Mouse (Mus musculus) hindbrain, embryonic 11.5 days (tissue): Measurements from ENCODE around the gene Itpa. TPM values are rescaled to one million over a fixed set of nuclear protein-coding genes. Genes with fewer than 3 reads are reported as not detected.
"Not testable (repeated sequence)": the region's sequence is repeated elsewhere in the genome, so short reads cannot be mapped to it uniquely, and the experiment has no call there.

Source experiments
- ATAC-seq: fragments of 200-750 bp; cut with Nextera tagmentation; 2 replicates; pipeline ENCODE4 v1.8.0; 2017; ENCODE audit warnings: mild to moderate bottlenecking, moderate TSS enrichment, moderate library complexity; ENCODE audit not compliant: low FRiP score
- DNase-seq: peaks from one replicate; pipeline ENCODE4 v3.0.0-alpha.2; 2015; ENCODE audit warnings: low spot score
- H3K27ac ChIP-seq: fragments of 300-500 bp; sonication (generic); 2 replicates; pipeline ENCODE4 v1.5.1; 2014; ENCODE audit warnings: mild to moderate bottlenecking, low read depth, low read length
- H3K27me3 ChIP-seq: fragments of 300-500 bp; sonication (generic); 2 replicates; pipeline ENCODE4 v1.6.1; 2014; ENCODE audit warnings: mild to moderate bottlenecking, low read length, moderate library complexity, mixed read lengths; ENCODE audit not compliant: control insufficient read depth, insufficient read depth
- H3K36me3 ChIP-seq: fragments of 300-500 bp; sonication (generic); 2 replicates; pipeline ENCODE4 v1.6.1; 2014; ENCODE audit warnings: mild to moderate bottlenecking, low read length, moderate library complexity, mixed read lengths; ENCODE audit not compliant: control insufficient read depth, insufficient read depth
- H3K4me1 ChIP-seq: fragments of 300-500 bp; sonication (generic); replicated peaks from 2 replicates; pipeline ENCODE4 v1.6.1; 2014; ENCODE audit warnings: low read length, mixed read lengths; ENCODE audit not compliant: control insufficient read depth, insufficient read depth
- H3K4me2 ChIP-seq: fragments of 300-500 bp; sonication (generic); replicated peaks from 2 replicates; pipeline ENCODE4 v1.6.1; 2014; ENCODE audit warnings: mild to moderate bottlenecking, low read depth, low read length
- H3K4me3 ChIP-seq: fragments of 300-500 bp; sonication (generic); 2 replicates; pipeline ENCODE4 v1.5.1; 2014; ENCODE audit warnings: low read depth, low read length
- H3K9ac ChIP-seq: fragments of 300-500 bp; sonication (generic); 2 replicates; pipeline ENCODE4 v1.6.1; 2014; ENCODE audit warnings: low read depth, low read length
- H3K9me3 ChIP-seq: fragments of 300-500 bp; sonication (generic); 2 replicates; pipeline ENCODE4 v1.6.1; 2016; ENCODE audit warnings: low read length; ENCODE audit not compliant: control insufficient read depth
- WGBS: fragments of 180-500 bp; shearing (Covaris S2); extraction: QIAGEN DNeasy Blood & Tissue Kit; methylation state at CpG from one replicate; pipeline ENCODE4 v1.1.7; 2014; 5-methylcytosine and 5-hydroxymethylcytosine counted together
- polyA plus RNA-seq: library from polyadenylated mRNA; unstranded; fragments of >200 nt; fragmentation: Nextera tagmentation; extraction: Ambion mirVana; gene quantifications from 2 replicates; pipeline ENCODE4 v1.2.1, GENCODE M21; 2014

The Itpa gene
- polyA plus RNA-seq, 1 experiment from 2014 or later: 132 TPM

- WGBS: 84% methylated on average over 6 of the region's 6 CpGs
- ATAC-seq: not testable (repeated sequence)
Observed at GRCm38 (mm10) chr2:130649028-130649427, 18.4 kb upstream of the Itpa start.

GRCm38 (mm10) chr2:130653303-130653702 lies 14.1 kb upstream of the Itpa start:
- no peaks in the 10 kb centered on the region for H3K36me3 ChIP-seq
- no peaks in the 10 kb centered on the region for H3K4me1 ChIP-seq
- no peak overlapping the region for H3K4me3 ChIP-seq

More at GRCm38 (mm10) chr2:130649028-130649427, 18.4 kb upstream of the Itpa start:
- H3K9me3 ChIP-seq, H3K27ac ChIP-seq, DNase-seq, H3K36me3 ChIP-seq, H3K4me2 ChIP-seq, H3K4me3 ChIP-seq, H3K9ac ChIP-seq, H3K27me3 ChIP-seq, H3K4me1 ChIP-seq: not testable (repeated sequence)

GRCm38 (mm10) chr2:130653760-130654159 lies 13.7 kb upstream of the Itpa start:
- ATAC-seq: no peak
- H3K27ac ChIP-seq: no peak overlapping the region
- no peak for DNase-seq
- WGBS: 97% methylated on average over 1 of the region's 1 CpGs
- H3K36me3 ChIP-seq: no peaks in the 10 kb centered on the region
- no peaks in the 10 kb centered on the region for H3K9me3 ChIP-seq
- H3K4me3 ChIP-seq: no peak overlapping the region
- H3K9ac ChIP-seq: no peak overlapping the region
- no peak overlapping the region for H3K4me2 ChIP-seq
- H3K27me3 ChIP-seq: no peaks in the 10 kb centered on the region
- H3K4me1 ChIP-seq: no peaks in the 10 kb centered on the region

More at GRCm38 (mm10) chr2:130653303-130653702, 14.1 kb upstream of the Itpa start:
- DNase-seq: no peak
- no peak overlapping the region for H3K9ac ChIP-seq
- WGBS: 96% methylated on average over 2 of the region's 2 CpGs
- no peak overlapping the region for H3K27ac ChIP-seq
- no peaks in the 10 kb centered on the region for H3K9me3 ChIP-seq
- H3K4me2 ChIP-seq: no peak overlapping the region
- no peaks in the 10 kb centered on the region for H3K27me3 ChIP-seq
- no peak for ATAC-seq

- Histone ChIP-seq H3K4me2 (no peak overlapping the region), H3K4me3 (no peak overlapping the region), H3K9me3 (no peaks in the 10 kb centered on the region), H3K9ac (no peak overlapping the region), H3K36me3 (no peaks in the 10 kb centered on the region; the same call in 1 of the 2 replicates), H3K27ac (no peak overlapping the region), H3K4me1 (no peaks in the 10 kb centered on the region), H3K27me3 (no peaks in the 10 kb centered on the region)
- WGBS: 87% methylated on average over 6 of the region's 6 CpGs
- DNase-seq (no peak), ATAC-seq (no peak)
Observed at GRCm38 (mm10) chr2:130655660-130656339, 11.6 kb upstream of the Itpa start.

GRCm38 (mm10) chr2:130656536-130656935 lies 10.9 kb upstream of the Itpa start:
- H3K27me3 ChIP-seq: no peaks in the 10 kb centered on the region
- DNase-seq (no peak), ATAC-seq (no peak)
- 92% methylated on average over 9 of the region's 9 CpGs for WGBS
- no peaks in the 10 kb centered on the region for H3K9me3 ChIP-seq
- H3K9ac ChIP-seq: no peak overlapping the region
- H3K4me1 ChIP-seq: no peaks in the 10 kb centered on the region
- peaks cover 2% of the 10 kb centered on the region; the same call in 1 of the 2 replicates for H3K36me3 ChIP-seq
- no peak overlapping the region for H3K4me2 ChIP-seq
- H3K27ac ChIP-seq: no peak overlapping the region
- no peak overlapping the region for H3K4me3 ChIP-seq

- Histone ChIP-seq H3K27ac (no peak overlapping the region), H3K4me1 (no peaks in the 10 kb centered on the region), H3K9ac (no peak overlapping the region), H3K4me2 (no peak overlapping the region), H3K9me3 (no peaks in the 10 kb centered on the region), H3K36me3 (peaks cover 4% of the 10 kb centered on the region; the same call in 1 of the 2 replicates), H3K4me3 (no peak overlapping the region), H3K27me3 (no peaks in the 10 kb centered on the region)
- no peak for ATAC-seq
- WGBS: 88% methylated on average over 6 of the region's 6 CpGs
- DNase-seq: no peak
Observed at GRCm38 (mm10) chr2:130657541-130657940, 9.9 kb upstream of the Itpa start.

- H3K4me3 ChIP-seq: no peak overlapping the region
- no peak for DNase-seq
- no peak overlapping the region for H3K27ac ChIP-seq
- H3K36me3 ChIP-seq: peaks cover 4% of the 10 kb centered on the region; the same call in 1 of the 2 replicates
- ATAC-seq: no peak
- H3K4me1 ChIP-seq: 0 out of 2 replicates have a peak, but pooled peaks cover 2% of the 10 kb centered on the region
- H3K9ac ChIP-seq: no peak overlapping the region
- H3K9me3 ChIP-seq: no peaks in the 10 kb centered on the region
- H3K4me2 ChIP-seq: no peak overlapping the region
- WGBS: 95% methylated on average over 10 of the region's 10 CpGs
- H3K27me3 ChIP-seq: no peaks in the 10 kb centered on the region
Observed at GRCm38 (mm10) chr2:130658530-130658929, 8.9 kb upstream of the Itpa start.

GRCm38 (mm10) chr2:130663342-130663741 lies 4.1 kb upstream of the Itpa start:
- H3K4me1 ChIP-seq: 0 out of 2 replicates have a peak, but pooled peaks cover 2% of the 10 kb centered on the region
- DNase-seq (no peak), ATAC-seq (no peak)
- H3K9ac ChIP-seq: peak overlapping the region; percentile 88
- H3K4me2 ChIP-seq: peak overlapping the region; percentile 62
- H3K4me3 ChIP-seq: peak overlapping the region; percentile 59
- 92% methylated on average over 11 of the region's 11 CpGs for WGBS
- no peaks in the 10 kb centered on the region for H3K27me3 ChIP-seq
- no peak overlapping the region for H3K27ac ChIP-seq
- H3K9me3 ChIP-seq: no peaks in the 10 kb centered on the region
- peaks cover 4% of the 10 kb centered on the region; the same call in 1 of the 2 replicates for H3K36me3 ChIP-seq
